Mouse (Mus musculus) neural tube, embryonic 15.5 days (tissue): ENCODE results near the gene Amh. TPM values are rescaled to one million over a fixed set of nuclear protein-coding genes. Genes with fewer than 3 reads are reported as not detected.

Experiments used
- ATAC-seq: fragments of 200-750 bp; cut with Nextera tagmentation; 2 replicates; pipeline ENCODE4 v1.8.0; 2017; ENCODE audit warnings: mild to moderate bottlenecking, moderate TSS enrichment, moderate library complexity; ENCODE audit not compliant: low FRiP score
- H3K27ac ChIP-seq: fragments of 300-500 bp; sonication (generic); replicated peaks from 2 replicates; pipeline ENCODE4 v1.5.1; 2015; ENCODE audit warnings: mild to moderate bottlenecking, inconsistent platforms
- H3K27me3 ChIP-seq: fragments of 300-500 bp; sonication (generic); replicated peaks from 2 replicates; pipeline ENCODE4 v1.6.1; 2015; ENCODE audit warnings: inconsistent platforms
- H3K36me3 ChIP-seq: fragments of 300-500 bp; sonication (generic); 2 replicates; pipeline ENCODE4 v1.6.1; 2015; ENCODE audit warnings: inconsistent platforms
- H3K4me1 ChIP-seq: fragments of 300-500 bp; sonication (generic); 2 replicates; pipeline ENCODE4 v1.6.1; 2015; ENCODE audit warnings: inconsistent platforms
- H3K4me2 ChIP-seq: fragments of 300-500 bp; sonication (generic); 2 replicates; pipeline ENCODE4 v1.6.1; 2015; ENCODE audit warnings: inconsistent platforms, mild to moderate bottlenecking, moderate library complexity
- H3K4me3 ChIP-seq: fragments of 300-500 bp; sonication (generic); replicated peaks from 2 replicates; pipeline ENCODE4 v1.5.1; 2015; ENCODE audit warnings: mild to moderate bottlenecking, inconsistent platforms
- H3K9ac ChIP-seq: fragments of 300-500 bp; sonication (generic); replicated peaks from 2 replicates; pipeline ENCODE4 v1.6.1; 2015; ENCODE audit warnings: mild to moderate bottlenecking, inconsistent platforms
- H3K9me3 ChIP-seq: fragments of 300-500 bp; sonication (generic); replicated peaks from 2 replicates; pipeline ENCODE4 v1.6.1; 2016; ENCODE audit warnings: inconsistent platforms
- WGBS: fragments of 180-500 bp; shearing (Covaris S2); methylation state at CpG from one replicate; pipeline ENCODE4 v1.1.7; 2015; ENCODE audit warnings: mixed read lengths; 5-methylcytosine and 5-hydroxymethylcytosine counted together
- polyA plus RNA-seq: library from polyadenylated mRNA; unstranded; fragments of >200 nt; fragmentation: Nextera tagmentation; extraction: Ambion mirVana; gene quantifications from 2 replicates; pipeline ENCODE4 v1.2.1, GENCODE M21; 2015

Gene Amh
- polyA plus RNA-seq: not detected in 2 replicates

- no peak within 1 kb of the TSS for H3K27ac ChIP-seq
- peak within 1 kb of the TSS; percentile 14; the same call in 1 of the 2 replicates for H3K9ac ChIP-seq
- ATAC-seq: no peak
- H3K4me3 ChIP-seq: no peak within 1 kb of the TSS
- 71% methylated on average over 6 of the region's 6 CpGs for WGBS
- H3K36me3 ChIP-seq: peaks cover 44% of the 10 kb centered on the region
- peak within 1 kb of the TSS; percentile 98; the same call in 1 of the 2 replicates for H3K4me2 ChIP-seq
- peaks cover 12% of the 10 kb centered on the region for H3K27me3 ChIP-seq
- H3K4me1 ChIP-seq: peaks cover 48% of the 10 kb centered on the region
- no peaks in the 10 kb centered on the region for H3K9me3 ChIP-seq
These were observed at the start of gene Amh for GRCm38 (mm10) chr10:80804916-80805315. TSS of gene Amh (plus strand) at chr10:80805243.

GRCm38 (mm10) chr10:80755291-80756015, 49.6 kb upstream of the Amh start:
- peak; percentile 4; the same call in 1 of the 2 replicates for ATAC-seq
- peaks cover 64% of the 10 kb centered on the region for H3K4me1 ChIP-seq
- H3K4me3 ChIP-seq: peak overlapping the region; percentile 73
- H3K9me3 ChIP-seq: no peaks in the 10 kb centered on the region
- H3K36me3 ChIP-seq: no peaks in the 10 kb centered on the region
- peak overlapping the region; percentile 92 for H3K9ac ChIP-seq
- 1% methylated on average over 66 of the region's 75 CpGs for WGBS
- no peaks in the 10 kb centered on the region for H3K27me3 ChIP-seq
- H3K4me2 ChIP-seq: peak overlapping the region; percentile 89
- H3K27ac ChIP-seq: peak overlapping the region; percentile 90

DNA sequence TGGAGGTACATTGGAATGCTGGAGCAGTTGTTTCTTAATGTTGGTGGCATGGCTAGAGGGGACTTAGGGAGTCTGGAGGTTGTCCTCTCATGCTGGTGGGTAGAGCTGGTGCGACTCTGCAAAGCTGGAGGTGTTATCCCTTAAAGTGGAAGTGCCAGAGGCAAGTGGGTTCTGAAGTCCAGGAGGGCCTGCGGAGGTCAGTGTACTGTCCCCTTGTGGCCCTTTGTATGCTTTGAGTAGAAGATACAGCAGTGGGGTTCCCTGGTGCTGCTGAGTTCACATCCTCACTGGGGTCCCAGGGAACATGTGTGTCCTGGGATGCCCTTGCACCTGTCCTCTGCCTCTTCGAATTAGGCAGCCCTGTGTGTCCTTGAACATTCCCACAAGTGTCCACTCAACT, 48.9 kb upstream of the Amh start:
- no peaks in the 10 kb centered on the region for H3K9me3 ChIP-seq
- H3K9ac ChIP-seq: peak overlapping the region; percentile 92
- no peak overlapping the region for H3K27ac ChIP-seq
- no peaks in the 10 kb centered on the region for H3K36me3 ChIP-seq
- 31% methylated on average over 3 of the region's 3 CpGs for WGBS
- H3K4me2 ChIP-seq: peak overlapping the region; percentile 89
- H3K4me1 ChIP-seq: peaks cover 70% of the 10 kb centered on the region
- no peak for ATAC-seq
- H3K27me3 ChIP-seq: no peaks in the 10 kb centered on the region
- H3K4me3 ChIP-seq: peak overlapping the region; percentile 73

DNA sequence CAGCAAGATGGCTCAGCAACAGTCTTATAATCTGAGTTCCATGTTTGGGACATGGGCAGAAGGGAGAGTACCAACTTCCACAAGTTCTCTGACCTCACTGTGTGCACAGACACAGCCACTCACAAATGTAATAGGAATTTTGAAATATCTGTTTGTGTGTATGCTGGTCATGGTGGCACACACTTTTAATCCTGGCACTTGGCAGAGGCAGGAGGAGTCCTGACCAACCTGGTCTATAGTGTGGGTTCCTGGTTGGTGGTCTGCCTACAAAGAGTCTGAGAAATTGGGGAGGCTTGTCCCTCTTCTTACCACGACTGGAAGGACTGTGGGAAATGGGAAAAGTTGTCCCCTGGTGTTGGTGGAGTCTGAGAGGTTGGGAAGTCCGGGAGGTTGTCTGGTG, 48.5 kb upstream of the Amh start:
- H3K9me3 ChIP-seq: no peaks in the 10 kb centered on the region
- H3K4me1 ChIP-seq: peaks cover 72% of the 10 kb centered on the region
- no peaks in the 10 kb centered on the region for H3K36me3 ChIP-seq
- no peak overlapping the region for H3K27ac ChIP-seq
- no peak for ATAC-seq
- peak overlapping the region; percentile 89 for H3K4me2 ChIP-seq
- H3K9ac ChIP-seq: peak overlapping the region; percentile 92
- no peaks in the 10 kb centered on the region for H3K27me3 ChIP-seq
- H3K4me3 ChIP-seq: peak overlapping the region; percentile 73
- 53% methylated on average over 2 of the region's 2 CpGs for WGBS

DNA sequence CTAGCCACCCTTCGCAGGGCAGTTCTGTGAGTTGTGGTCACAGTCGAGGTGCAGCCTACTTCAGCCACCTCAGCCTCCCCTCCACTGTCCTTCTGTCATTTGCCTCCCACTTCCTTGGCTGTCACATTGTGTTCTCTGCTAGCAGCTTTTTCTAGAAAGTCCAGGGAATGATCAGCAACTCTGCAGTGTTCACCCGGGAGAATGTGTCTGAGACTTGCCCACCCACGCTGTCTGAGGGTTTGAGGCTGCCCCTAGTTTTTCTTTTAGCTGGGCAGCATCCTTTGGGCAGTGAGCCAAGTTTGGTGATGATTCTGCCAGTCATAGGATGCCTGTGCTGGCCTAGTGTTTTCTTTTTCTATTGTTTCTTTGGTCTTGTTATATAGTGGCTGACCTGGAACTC, 48.1 kb upstream of the Amh start:
- Histone ChIP-seq H3K36me3 (no peaks in the 10 kb centered on the region), H3K27me3 (no peaks in the 10 kb centered on the region), H3K9me3 (no peaks in the 10 kb centered on the region), H3K4me3 (peak overlapping the region; percentile 73), H3K9ac (peak overlapping the region; percentile 92; the same call in 1 of the 2 replicates), H3K4me2 (peak overlapping the region; percentile 89), H3K4me1 (peaks cover 71% of the 10 kb centered on the region), H3K27ac (0 out of 2 replicates have a peak overlapping the region, but pooled peaks have one; percentile 28)
- no peak for ATAC-seq
- WGBS: 70% methylated on average over 4 of the region's 4 CpGs

GRCm38 (mm10) chr10:80757717-80758116, 47.3 kb upstream of the Amh start:
- 38% methylated on average over 5 of the region's 5 CpGs for WGBS
- 0 out of 2 replicates have a peak overlapping the region, but pooled peaks have one; percentile 28 for H3K27ac ChIP-seq

GRCm38 (mm10) chr10:80758651-80759050, 46.4 kb upstream of the Amh start:
- ATAC-seq: no peak
- Histone ChIP-seq H3K4me2 (no peak overlapping the region), H3K4me1 (peaks cover 74% of the 10 kb centered on the region), H3K27ac (no peak overlapping the region), H3K4me3 (no peak overlapping the region), H3K27me3 (no peaks in the 10 kb centered on the region), H3K9me3 (no peaks in the 10 kb centered on the region), H3K36me3 (no peaks in the 10 kb centered on the region), H3K9ac (0 out of 2 replicates have a peak overlapping the region, but pooled peaks have one; percentile 21)
- WGBS: 90% methylated on average over 7 of the region's 7 CpGs

More at GRCm38 (mm10) chr10:80757717-80758116, 47.3 kb upstream of the Amh start:
- H3K27me3 ChIP-seq: no peaks in the 10 kb centered on the region
- H3K4me3 ChIP-seq: peak overlapping the region; percentile 73; the same call in 1 of the 2 replicates
- H3K9me3 ChIP-seq: no peaks in the 10 kb centered on the region
- peak overlapping the region; percentile 21; the same call in 1 of the 2 replicates for H3K9ac ChIP-seq
- H3K4me2 ChIP-seq: peak overlapping the region; percentile 89
- H3K36me3 ChIP-seq: no peaks in the 10 kb centered on the region
- H3K4me1 ChIP-seq: peaks cover 69% of the 10 kb centered on the region
- no peak for ATAC-seq

- H3K9me3 ChIP-seq: no peaks in the 10 kb centered on the region
- no peak overlapping the region for H3K9ac ChIP-seq
- H3K4me2 ChIP-seq: no peak overlapping the region
- no peak overlapping the region for H3K27ac ChIP-seq
- H3K36me3 ChIP-seq: peaks cover 5% of the 10 kb centered on the region; the same call in 1 of the 2 replicates
- ATAC-seq: no peak
- no peaks in the 10 kb centered on the region for H3K27me3 ChIP-seq
- WGBS: 92% methylated on average over 4 of the region's 4 CpGs
- no peak overlapping the region for H3K4me3 ChIP-seq
- H3K4me1 ChIP-seq: peaks cover 66% of the 10 kb centered on the region
These were observed 44.2 kb upstream of the Amh start for GRCm38 (mm10) chr10:80760596-80761524.

GRCm38 (mm10) chr10:80761821-80762220, 43.2 kb upstream of the Amh start:
- no peak overlapping the region for H3K4me3 ChIP-seq
- H3K9me3 ChIP-seq: no peaks in the 10 kb centered on the region
- no peak overlapping the region for H3K9ac ChIP-seq
- no peaks in the 10 kb centered on the region for H3K27me3 ChIP-seq
- no peak overlapping the region for H3K27ac ChIP-seq
- ATAC-seq: no peak
- peaks cover 56% of the 10 kb centered on the region for H3K4me1 ChIP-seq
- peaks cover 15% of the 10 kb centered on the region for H3K36me3 ChIP-seq
- 66% methylated on average over 3 of the region's 3 CpGs for WGBS
- H3K4me2 ChIP-seq: no peak overlapping the region

- WGBS: 96% methylated on average over 2 of the region's 2 CpGs
- H3K36me3 ChIP-seq: peaks cover 29% of the 10 kb centered on the region
- H3K9me3 ChIP-seq: no peaks in the 10 kb centered on the region
- H3K4me3 ChIP-seq: no peak overlapping the region
- peaks cover 39% of the 10 kb centered on the region for H3K4me1 ChIP-seq
- no peak overlapping the region for H3K27ac ChIP-seq
- no peak for ATAC-seq
- H3K9ac ChIP-seq: no peak overlapping the region
- no peaks in the 10 kb centered on the region for H3K27me3 ChIP-seq
- no peak overlapping the region for H3K4me2 ChIP-seq
These were observed 41.5 kb upstream of the Amh start for GRCm38 (mm10) chr10:80763502-80763901.

- ATAC-seq: no peak
These were observed 39.3 kb upstream of the Amh start for GRCm38 (mm10) chr10:80765746-80766145.

More at GRCm38 (mm10) chr10:80765746-80766145, 39.3 kb upstream of the Amh start:
- Histone ChIP-seq H3K27ac (no peak overlapping the region), H3K4me3 (no peak overlapping the region), H3K4me1 (peaks cover 19% of the 10 kb centered on the region), H3K9me3 (no peaks in the 10 kb centered on the region), H3K27me3 (no peaks in the 10 kb centered on the region), H3K4me2 (no peak overlapping the region), H3K36me3 (peaks cover 48% of the 10 kb centered on the region), H3K9ac (no peak overlapping the region)
- 89% methylated on average over 2 of the region's 2 CpGs for WGBS
